Mouse (Mus musculus) heart, adult 9 months (tissue): ENCODE data around the gene Cnp.
"Not testable (repeated sequence)": the region's sequence is repeated elsewhere in the genome, so short reads cannot be mapped to it uniquely, and the experiment has no call there.

Source experiments
- DNase-seq, 2 experiments: peaks; one replicate each; pipeline ENCODE4 v3.0.0; 2022; ENCODE audit warnings: low spot score in 2 of 2

The Cnp gene

DNA sequence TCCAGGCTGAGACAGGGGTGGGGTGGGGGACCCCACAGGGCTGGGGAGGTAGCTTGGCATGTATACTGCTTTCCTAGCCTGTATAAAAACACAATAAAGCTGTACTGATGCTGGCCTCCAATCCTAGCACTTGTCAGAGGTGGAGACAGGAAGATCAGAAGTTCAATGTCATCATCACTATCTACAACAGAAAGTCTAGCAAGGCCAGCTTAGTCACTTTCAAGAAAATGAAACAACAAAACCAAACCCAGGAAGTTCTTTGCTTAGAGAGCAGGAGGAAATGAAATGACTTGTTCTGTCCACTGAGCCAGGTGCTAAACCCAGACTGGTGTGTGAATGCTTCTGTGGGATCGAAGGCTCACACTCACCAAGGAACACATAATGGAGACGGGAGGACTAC lies 13.8 kb downstream of the Cnp start:
- no peak for DNase-seq

DNA sequence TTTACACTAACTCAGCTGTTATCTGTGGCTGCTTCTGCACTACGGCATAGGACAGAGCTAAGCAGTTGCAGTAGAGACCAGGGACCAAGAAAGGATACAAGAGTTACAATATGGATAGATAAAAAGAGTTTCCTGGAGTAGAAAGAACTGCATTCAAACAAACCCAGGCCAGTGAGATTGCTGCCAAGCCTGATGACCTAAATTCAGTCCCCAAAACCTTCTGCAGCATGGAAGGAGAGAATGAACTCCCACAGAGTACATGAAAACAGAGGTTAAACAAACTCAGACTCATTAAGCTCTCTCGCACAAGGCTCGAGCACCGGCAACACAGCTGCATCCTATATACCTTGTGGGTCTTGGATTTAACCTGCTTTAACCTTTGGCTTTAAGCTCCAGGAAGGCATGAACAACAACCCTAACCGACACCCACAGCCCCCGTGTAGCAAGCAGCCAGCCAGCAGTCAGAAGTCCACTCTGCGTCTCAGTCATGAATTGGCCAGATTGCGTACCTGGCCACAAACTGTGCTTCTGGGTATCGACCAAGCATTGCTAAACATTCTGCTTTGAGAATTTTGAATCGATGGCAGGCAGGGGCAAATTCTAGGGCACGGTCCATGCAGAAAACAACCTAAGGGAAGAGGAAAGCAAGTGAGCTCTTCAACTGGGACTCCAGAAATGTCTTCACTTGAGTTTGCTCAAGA lies 17.8 kb downstream of the Cnp start:
- DNase-seq, result no peak

GRCm38 (mm10) chr11:100594608-100595007 lies 19.9 kb downstream of the Cnp start:
- no peak for DNase-seq

- DNase-seq, result no peak
These were observed 20.8 kb downstream of the Cnp start for GRCm38 (mm10) chr11:100595533-100595932.

DNA sequence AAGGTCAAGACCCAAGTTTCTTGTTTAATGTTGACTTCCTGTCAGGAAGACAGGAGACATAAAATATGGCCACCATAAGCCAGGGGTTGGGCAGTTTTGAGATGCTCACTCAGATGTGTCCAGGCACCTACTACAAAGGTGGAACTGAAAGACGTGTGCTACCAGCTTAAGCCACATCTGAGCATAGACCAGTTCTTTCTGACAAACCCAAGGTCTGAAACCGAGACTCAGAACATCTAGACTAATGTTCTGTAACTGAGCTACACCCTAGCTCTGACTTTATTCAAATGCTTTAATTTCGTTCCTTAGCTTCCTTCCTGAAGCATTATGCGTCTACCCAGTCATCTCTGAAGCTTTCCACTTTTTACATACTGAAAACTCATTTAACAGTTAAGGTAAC lies 23.4 kb downstream of the Cnp start:
- no peak for DNase-seq

DNA sequence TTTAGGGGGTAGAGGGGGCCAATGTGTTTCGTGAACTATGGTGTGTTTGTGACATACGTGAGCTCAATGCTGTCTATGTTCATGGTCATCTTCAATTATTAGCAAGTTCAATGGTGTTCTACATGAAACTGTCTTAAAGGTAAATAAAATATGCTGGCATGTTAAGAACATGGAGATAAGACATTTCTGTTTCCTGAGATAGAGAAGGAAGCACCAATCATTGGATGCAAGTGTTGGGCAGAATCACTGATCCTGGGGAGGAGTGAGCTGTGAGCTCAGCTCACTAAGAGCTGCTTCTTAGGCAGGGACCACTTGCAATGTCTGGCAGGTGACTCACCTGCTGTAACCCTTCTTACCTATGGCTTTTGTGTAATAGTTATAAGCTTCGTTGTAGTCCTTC lies 26.7 kb downstream of the Cnp start:
- no peak for DNase-seq

- DNase-seq, result no peak
These were observed 28.5 kb downstream of the Cnp start for GRCm38 (mm10) chr11:100603155-100603554.

GRCm38 (mm10) chr11:100603813-100604212 lies 29.1 kb downstream of the Cnp start:
- DNase-seq, result no peak

- DNase-seq, result no peak
These were observed 29.8 kb downstream of the Cnp start for GRCm38 (mm10) chr11:100604321-100605005.

DNA sequence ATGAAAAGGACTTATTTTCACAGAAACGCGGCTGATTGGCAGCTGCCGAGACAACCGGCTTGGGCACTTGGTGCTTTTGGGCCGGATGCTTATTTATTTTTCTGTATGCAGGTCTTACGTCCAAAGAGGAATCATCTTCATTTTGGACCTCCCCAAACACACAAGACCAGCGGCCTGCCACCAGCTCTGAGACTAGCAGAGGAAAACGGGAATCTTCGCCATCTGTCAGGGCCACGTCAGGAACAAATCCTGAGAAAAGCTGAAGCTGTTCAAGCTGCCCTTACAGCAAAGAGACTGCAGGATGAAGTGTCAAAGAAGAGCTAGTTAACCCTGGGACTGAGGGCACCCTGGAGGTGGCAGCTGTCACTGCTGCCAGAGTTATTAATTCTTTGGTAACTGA lies 30.7 kb downstream of the Cnp start:
- DNase-seq, result no peak

DNA sequence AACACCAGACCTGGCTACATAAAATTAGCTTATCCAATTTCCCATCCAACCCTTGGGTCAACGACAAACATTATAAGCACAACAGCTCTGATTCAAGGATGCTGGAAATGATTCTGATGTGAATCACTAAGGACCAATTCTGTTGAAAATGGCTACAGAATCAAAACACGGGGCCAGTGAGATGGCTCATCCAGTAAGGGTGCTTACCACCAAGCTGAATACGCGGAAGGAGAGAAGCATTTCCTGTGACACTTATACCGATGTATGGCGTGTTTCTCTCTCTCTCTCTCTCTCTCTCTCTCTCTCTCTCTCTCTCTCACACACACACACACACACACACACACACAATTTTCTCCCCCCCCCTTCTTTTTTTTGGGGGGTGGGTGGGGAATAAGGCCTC lies 32.4 kb downstream of the Cnp start:
- no peak for DNase-seq

GRCm38 (mm10) chr11:100608796-100609195 lies 34.1 kb downstream of the Cnp start:
- no peak for DNase-seq

DNA sequence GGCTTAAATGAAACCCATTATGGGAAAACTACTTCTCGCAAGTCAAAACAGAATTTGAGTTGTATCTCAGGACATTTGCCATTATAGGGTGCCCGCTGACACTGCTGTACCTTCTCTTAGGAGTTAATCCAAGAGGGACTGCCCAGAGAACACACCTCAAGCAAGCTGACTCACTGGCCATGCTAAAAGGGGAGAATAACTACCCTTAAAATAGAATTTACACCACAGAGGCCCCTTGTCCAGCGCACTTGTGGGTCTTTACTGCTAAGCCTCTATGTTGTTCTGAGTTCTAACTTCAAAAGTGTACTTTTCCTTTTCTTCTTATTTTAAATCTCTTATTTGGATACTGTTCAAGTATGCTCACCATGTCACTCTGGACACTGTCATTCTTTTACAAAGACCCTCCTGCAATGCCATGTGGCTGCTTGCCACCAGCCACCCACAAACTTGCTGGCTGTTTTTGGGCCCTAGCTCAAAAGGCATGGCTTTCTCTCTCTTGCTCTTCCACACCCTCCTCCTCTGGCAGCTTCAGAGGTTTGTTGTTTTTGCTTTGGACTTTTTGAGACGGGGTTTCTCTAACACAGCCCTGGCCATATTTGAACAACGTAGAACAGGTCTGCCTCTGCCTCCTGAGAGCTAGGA lies 34.8 kb downstream of the Cnp start:
- DNase-seq, result no peak

- peak; percentile 37 to 49 for DNase-seq
These were observed 35.4 kb downstream of the Cnp start for GRCm38 (mm10) chr11:100609997-100610680.

GRCm38 (mm10) chr11:100611627-100612026 lies 36.9 kb downstream of the Cnp start:
- DNase-seq, result no peak

DNA sequence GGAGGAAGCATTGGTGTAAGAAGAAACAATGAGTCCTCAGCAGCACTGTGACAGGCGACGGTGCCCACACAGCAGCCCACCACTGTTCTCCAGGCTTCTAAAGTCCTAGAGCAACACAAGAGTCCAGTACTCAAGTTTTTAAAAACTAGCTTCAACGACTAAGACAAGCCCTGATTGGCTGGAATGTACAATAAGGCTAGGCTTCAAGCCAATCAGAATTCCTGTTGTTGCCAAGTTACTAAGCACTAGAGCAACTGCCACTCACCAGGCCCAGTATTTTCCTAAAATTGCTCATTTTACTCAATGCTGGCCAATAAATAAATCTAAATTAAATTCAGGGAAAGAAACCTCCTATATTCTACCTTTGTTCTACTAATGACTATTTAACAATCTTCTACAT lies 38.5 kb downstream of the Cnp start:
- no peak for DNase-seq

- DNase-seq, result no peak
These were observed 41.6 kb downstream of the Cnp start for GRCm38 (mm10) chr11:100616332-100616731.

- not testable (repeated sequence) for DNase-seq
These were observed 42.1 kb downstream of the Cnp start for GRCm38 (mm10) chr11:100616836-100617235.

DNA sequence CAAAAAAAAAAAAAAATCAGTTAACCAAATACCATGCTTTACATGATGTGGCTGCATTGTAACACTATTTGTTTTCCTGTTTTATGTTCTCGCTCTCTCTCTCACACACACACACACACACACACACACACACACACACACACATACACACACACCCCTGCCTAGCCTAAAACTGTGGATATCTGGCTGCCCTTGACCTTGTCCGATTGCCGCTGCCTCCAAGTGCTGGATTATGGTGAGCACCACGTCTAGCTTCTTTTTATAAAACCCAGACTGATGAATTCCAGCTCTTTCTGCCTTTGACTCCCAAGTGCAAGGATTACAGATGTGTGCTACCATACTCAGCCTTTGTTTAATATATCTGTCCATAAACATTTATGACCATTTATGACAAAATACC lies 42.8 kb downstream of the Cnp start:
- DNase-seq, result no peak

DNA sequence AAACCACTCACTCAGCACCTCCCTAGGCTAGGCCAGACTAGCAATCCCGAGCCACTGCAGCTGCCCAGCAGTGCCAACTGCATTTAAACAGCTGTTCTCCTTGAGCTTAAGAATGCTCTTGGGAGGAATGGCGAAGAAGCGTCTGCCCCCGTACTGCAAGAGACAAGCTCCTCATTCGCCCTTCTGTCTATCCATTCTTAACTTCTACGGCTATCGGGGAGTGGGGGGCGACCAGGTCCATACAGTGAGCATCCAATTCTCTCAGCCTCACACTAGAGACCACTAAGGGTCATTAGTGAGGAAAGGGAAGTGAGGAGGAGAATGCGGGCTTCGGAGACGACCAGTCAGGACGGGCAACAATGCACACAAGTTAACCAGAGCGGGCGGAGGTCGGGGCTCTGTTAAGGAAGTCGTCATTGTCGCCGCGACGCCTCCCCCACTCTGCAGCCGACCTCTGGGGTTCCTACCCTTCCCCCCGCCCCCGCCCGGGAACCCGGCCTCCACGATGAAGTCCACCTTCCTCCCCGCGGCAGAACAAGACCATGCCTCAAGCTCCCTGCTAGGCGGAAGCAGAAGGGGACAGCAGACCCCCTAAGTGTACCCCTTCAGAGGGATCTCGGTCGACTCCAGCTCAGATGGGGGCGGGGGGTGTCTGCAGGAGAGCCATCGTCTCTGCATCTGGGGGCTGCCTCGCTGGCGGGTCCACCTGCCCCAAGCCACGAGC lies 44.2 kb downstream of the Cnp start, which contains the start of gene Nkiras2:
Nkiras2 (plus strand) TSS at position 484 of the 724 bp plus-strand sequence.
- peak; percentile 58 to 64 for DNase-seq

DNA sequence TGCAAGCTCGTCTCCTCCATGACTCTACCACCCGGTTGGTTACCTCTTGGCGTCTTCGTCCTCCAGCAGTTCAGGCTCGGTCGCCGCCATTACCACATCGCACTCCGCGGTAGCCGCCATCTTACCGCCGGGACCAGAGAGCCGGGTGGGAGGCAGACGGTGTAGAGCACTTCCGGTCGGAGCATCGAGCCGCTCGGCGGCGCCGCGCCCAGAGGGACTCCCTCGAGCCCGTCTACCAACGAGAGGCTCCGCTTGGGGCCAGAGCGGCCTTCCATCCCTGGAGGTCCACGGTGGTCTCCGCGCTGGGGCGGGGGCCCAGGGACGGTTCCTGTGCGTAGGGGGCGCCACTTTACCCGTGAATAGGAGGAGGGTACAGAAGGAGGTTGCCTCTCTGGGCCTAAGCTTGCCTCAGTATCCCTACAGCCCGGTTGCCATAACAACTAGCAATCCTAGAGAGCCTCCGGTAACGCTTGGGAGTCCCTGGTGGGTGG lies 44.8 kb downstream of the Cnp start:
- DNase-seq, result peak; percentile 95 to 96

- DNase-seq, result no peak
These were observed 45.3 kb downstream of the Cnp start, which contains the start of gene Dnajc7 for GRCm38 (mm10) chr11:100619982-100620381. Gene Dnajc7 (minus strand): TSS chr11:100620168.
